Mouse (Mus musculus): ENCODE measurements at regions not wholly inside any gene's neighbourhood (a gene's known extent, or its start where the extent isn't known, plus 50 kb on each side); places are given as distances from the start of the nearest gene placed in this dataset.

GRCm38 (mm10) chr17:83959159-83959848 is 111.5 kb upstream of the Haao start:
- DNase-seq: peak in 1 of 2 experiments; percentile 70

- peak; percentile 80 to 85 for DNase-seq
Measured at GRCm38 (mm10) chr17:83958706-83959105, 110.9 kb upstream of the Haao start.

GRCm38 (mm10) chr17:83957661-83958540 is 110.1 kb upstream of the Haao start:
- no peak for DNase-seq

GRCm38 (mm10) chr17:83956821-83957565 is 109.2 kb upstream of the Haao start:
- peak; percentile 53 to 56 for DNase-seq

- peak; percentile 87 to 89 for DNase-seq
Measured at GRCm38 (mm10) chr17:83955978-83956377, 108.2 kb upstream of the Haao start.

GRCm38 (mm10) chr17:83955058-83955697 is 107.4 kb upstream of the Haao start:
- peak; percentile 56 to 75 for DNase-seq

GRCm38 (mm10) chr17:83954291-83955057 is 106.7 kb upstream of the Haao start:
- peak; percentile 82 to 88 for DNase-seq

- peak in 1 of 2 experiments; percentile 47 for DNase-seq
Measured at GRCm38 (mm10) chr17:83953656-83954055, 105.9 kb upstream of the Haao start.

- DNase-seq: no peak
Measured at GRCm38 (mm10) chr17:83946718-83947117, 99.0 kb upstream of the Haao start.

GRCm38 (mm10) chr17:83939344-83939743 is 91.6 kb upstream of the Haao start:
- peak in 1 of 2 experiments; percentile 13 for DNase-seq

- DNase-seq: peak; percentile 86 to 88
Measured at GRCm38 (mm10) chr17:83938671-83939244, 91.0 kb upstream of the Haao start.

- DNase-seq: peak in 1 of 2 experiments; percentile 63
Measured at GRCm38 (mm10) chr17:83937576-83937975, 89.8 kb upstream of the Haao start.

- no peak for DNase-seq
Measured at GRCm38 (mm10) chr17:83936677-83937076, 88.9 kb upstream of the Haao start.

GRCm38 (mm10) chr17:83935969-83936368 is 88.2 kb upstream of the Haao start:
- DNase-seq: no peak

- DNase-seq: peak in 1 of 2 experiments; percentile 60
Measured at GRCm38 (mm10) chr17:83935232-83935631, 87.5 kb upstream of the Haao start.

GRCm38 (mm10) chr17:83933743-83934142 is 86.0 kb upstream of the Haao start:
- no peak for DNase-seq

- DNase-seq: no peak
Measured at GRCm38 (mm10) chr17:83930401-83930800, 82.6 kb upstream of the Haao start.

- no peak for DNase-seq
Measured at GRCm38 (mm10) chr17:83927749-83928387, 80.1 kb upstream of the Haao start.

GRCm38 (mm10) chr17:83924259-83924922 is 76.6 kb upstream of the Haao start:
- peak in 1 of 2 experiments; percentile 31 for DNase-seq

GRCm38 (mm10) chr17:83920894-83921293 is 73.1 kb upstream of the Haao start:
- no peak for DNase-seq

Data from kidney, postnatal 36 days (tissue).